Mouse (Mus musculus) limb, embryonic 15.5 days (tissue): Measurements from ENCODE around the gene Arhgef25. TPM values are rescaled to one million over a fixed set of nuclear protein-coding genes. Genes with fewer than 3 reads are reported as not detected.
A peak's percentile ranks its signal among the peaks of the same experiment; 100 is the strongest.
"Not testable (repeated sequence)": the region's sequence is repeated elsewhere in the genome, so short reads cannot be mapped to it uniquely, and the experiment has no call there.

Experiments used
- ATAC-seq: fragments of 200-750 bp; cut with Nextera tagmentation; 2 replicates; pipeline ENCODE4 v1.8.0; 2017; ENCODE audit warnings: low read depth, moderate TSS enrichment; ENCODE audit not compliant: insufficient number of reproducible peaks, low FRiP score, low TSS enrichment
- H3K27ac ChIP-seq: fragments of 300-500 bp; sonication (generic); 2 replicates; pipeline ENCODE4 v1.5.1; 2015; ENCODE audit warnings: moderate library complexity, mild to moderate bottlenecking, inconsistent platforms
- H3K27me3 ChIP-seq: fragments of 300-500 bp; sonication (generic); 2 replicates; pipeline ENCODE4 v1.6.1; 2015; ENCODE audit warnings: inconsistent platforms
- H3K36me3 ChIP-seq: fragments of 300-500 bp; sonication (generic); 2 replicates; pipeline ENCODE4 v1.6.1; 2015; ENCODE audit warnings: inconsistent platforms
- H3K4me1 ChIP-seq: fragments of 300-500 bp; sonication (generic); 2 replicates; pipeline ENCODE4 v1.6.1; 2015; ENCODE audit warnings: inconsistent platforms
- H3K4me2 ChIP-seq: fragments of 300-500 bp; sonication (generic); 2 replicates; pipeline ENCODE4 v1.6.1; 2015; ENCODE audit warnings: mild to moderate bottlenecking, inconsistent platforms
- H3K4me3 ChIP-seq: fragments of 300-500 bp; sonication (generic); 2 replicates; pipeline ENCODE4 v1.5.1; 2015; ENCODE audit warnings: mild to moderate bottlenecking, inconsistent platforms
- H3K9ac ChIP-seq: fragments of 300-500 bp; sonication (generic); 2 replicates; pipeline ENCODE4 v1.6.1; 2015; ENCODE audit warnings: inconsistent platforms
- H3K9me3 ChIP-seq: fragments of 300-500 bp; sonication (generic); 2 replicates; pipeline ENCODE4 v1.6.1; 2016; ENCODE audit warnings: inconsistent platforms
- WGBS: fragments of 180-500 bp; shearing (Covaris S2); methylation state at CpG from one replicate; pipeline ENCODE4 v1.1.7; 2015; 5-methylcytosine and 5-hydroxymethylcytosine counted together
- polyA plus RNA-seq: library from polyadenylated mRNA; unstranded; fragments of >200 nt; fragmentation: Nextera tagmentation; extraction: Ambion mirVana; gene quantifications from 2 replicates; pipeline ENCODE4 v1.2.1, GENCODE M21; 2015

Gene Arhgef25
- polyA plus RNA-seq, 1 experiment from 2014 or later, result 118 TPM

GRCm38 (mm10) chr10:127170837-127171272 is 19.0 kb downstream of the Arhgef25 start:
- no peak overlapping the region for H3K9ac ChIP-seq
- H3K27me3 ChIP-seq, result peaks cover 73% of the 10 kb centered on the region
- no peaks in the 10 kb centered on the region for H3K36me3 ChIP-seq
- no peak for ATAC-seq
- no peak overlapping the region for H3K27ac ChIP-seq
- H3K4me1 ChIP-seq, result peaks cover 30% of the 10 kb centered on the region
- H3K9me3 ChIP-seq, result no peaks in the 10 kb centered on the region
- WGBS, result under 1% methylated on average over 28 of the region's 29 CpGs
- H3K4me2 ChIP-seq, result peak overlapping the region; percentile 70
- peak overlapping the region; percentile 43 for H3K4me3 ChIP-seq

DNA sequence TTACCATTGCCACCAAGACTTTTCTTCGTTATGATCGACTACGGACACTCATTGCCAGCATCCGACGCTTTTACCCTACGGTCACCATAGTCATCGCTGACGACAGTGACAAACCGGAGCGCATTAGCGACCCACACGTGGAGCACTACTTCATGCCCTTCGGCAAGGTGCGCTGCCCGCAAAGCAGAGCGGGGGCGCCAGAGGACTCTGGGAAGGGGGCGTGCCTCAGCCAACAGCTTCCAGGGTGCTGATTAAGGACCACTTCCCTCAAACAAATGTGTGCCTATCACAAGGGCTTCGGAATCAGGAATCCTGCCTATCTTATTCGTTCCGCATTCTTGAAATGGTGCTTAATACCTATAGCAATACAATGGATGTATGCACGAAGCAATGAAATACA is 19.9 kb downstream of the Arhgef25 start:
- H3K4me2 ChIP-seq, result peak overlapping the region; percentile 70
- peaks cover 80% of the 10 kb centered on the region for H3K27me3 ChIP-seq
- H3K9me3 ChIP-seq, result no peaks in the 10 kb centered on the region
- WGBS, result 5% methylated on average over 22 of the region's 22 CpGs
- H3K36me3 ChIP-seq, result no peaks in the 10 kb centered on the region
- no peak for ATAC-seq
- H3K4me1 ChIP-seq, result peaks cover 38% of the 10 kb centered on the region
- H3K4me3 ChIP-seq, result peak overlapping the region; percentile 43
- H3K9ac ChIP-seq, result no peak overlapping the region
- no peak overlapping the region for H3K27ac ChIP-seq

DNA sequence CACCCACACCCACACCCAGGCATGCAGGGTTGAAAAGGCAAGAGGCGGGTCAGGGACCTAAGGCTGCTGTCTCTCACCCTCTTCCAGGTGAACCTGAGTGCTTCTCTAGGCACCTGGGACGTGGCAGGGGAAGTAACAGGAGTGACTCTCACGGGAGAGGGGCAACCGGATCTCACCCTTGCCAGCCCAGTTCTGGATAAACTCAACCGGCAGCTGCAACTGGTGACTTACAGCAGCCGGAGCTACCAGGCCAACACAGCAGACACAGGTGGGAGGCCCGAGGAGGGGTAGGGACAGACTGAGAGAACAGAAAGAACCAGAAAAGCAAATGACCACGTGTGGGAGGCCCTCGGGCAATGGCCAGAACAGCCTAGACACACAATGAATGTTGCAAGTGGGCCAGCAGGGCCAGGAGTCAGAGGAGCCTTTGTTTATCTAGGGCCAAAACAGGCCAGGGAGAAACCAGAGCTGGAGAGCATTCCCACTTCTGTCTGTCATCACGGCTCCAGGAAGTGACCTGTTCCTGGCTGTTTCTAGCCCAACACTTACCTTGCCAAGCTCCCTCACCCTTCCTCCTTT is 22.2 kb downstream of the Arhgef25 start:
- no peak overlapping the region for H3K27ac ChIP-seq
- no peak overlapping the region for H3K4me2 ChIP-seq
- no peak for ATAC-seq
- peaks cover 79% of the 10 kb centered on the region for H3K27me3 ChIP-seq
- WGBS, result 30% methylated on average over 10 of the region's 10 CpGs
- H3K36me3 ChIP-seq, result no peaks in the 10 kb centered on the region
- H3K4me1 ChIP-seq, result peaks cover 45% of the 10 kb centered on the region
- no peak overlapping the region for H3K4me3 ChIP-seq
- H3K9ac ChIP-seq, result no peak overlapping the region
- H3K9me3 ChIP-seq, result no peaks in the 10 kb centered on the region

DNA sequence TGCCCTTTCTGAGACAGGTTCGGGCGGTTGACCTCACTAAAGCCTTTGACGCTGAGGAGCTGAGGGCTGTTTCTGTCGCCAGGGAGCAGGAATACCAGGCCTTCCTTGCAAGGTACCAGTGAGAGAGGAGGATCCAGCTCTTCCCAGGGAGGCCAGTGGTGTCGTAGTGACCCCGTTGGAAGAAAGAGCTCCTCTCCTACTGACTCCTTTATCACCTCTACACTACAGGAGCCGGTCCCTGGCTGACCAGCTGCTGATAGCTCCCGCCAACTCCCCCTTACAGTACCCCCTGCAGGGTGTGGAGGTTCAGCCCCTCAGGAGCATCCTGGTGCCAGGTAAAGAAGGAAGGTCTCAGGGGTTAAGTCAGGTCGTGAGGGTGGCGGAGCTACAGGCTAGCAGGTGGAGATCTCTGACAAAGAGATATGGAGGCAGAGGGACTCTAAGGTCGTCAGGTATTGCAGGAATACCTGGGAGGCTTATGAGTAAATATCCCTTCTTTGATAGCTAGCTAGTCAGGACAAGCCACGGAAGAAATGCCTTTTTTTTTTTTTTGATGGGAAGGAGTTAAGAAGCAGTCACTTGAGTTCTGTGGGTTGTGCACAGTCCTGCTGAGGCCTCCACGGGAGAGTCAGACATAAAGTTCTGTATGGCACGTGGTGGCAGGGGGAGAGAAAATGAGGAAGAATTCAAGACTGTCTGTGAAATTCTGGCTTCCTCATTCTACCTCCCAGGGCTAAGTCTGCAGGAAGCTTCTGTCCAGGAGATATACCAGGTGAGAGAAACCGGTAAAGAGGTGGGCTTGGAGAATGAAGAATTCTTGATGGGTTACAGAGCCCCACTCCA is 22.9 kb downstream of the Arhgef25 start:
- H3K36me3 ChIP-seq, result no peaks in the 10 kb centered on the region
- peaks cover 45% of the 10 kb centered on the region for H3K4me1 ChIP-seq
- H3K27ac ChIP-seq, result no peak overlapping the region
- peaks cover 75% of the 10 kb centered on the region for H3K27me3 ChIP-seq
- WGBS, result 30% methylated on average over 15 of the region's 15 CpGs
- peak overlapping the region; percentile 61; the same call in 1 of the 2 replicates for H3K4me3 ChIP-seq
- no peaks in the 10 kb centered on the region for H3K9me3 ChIP-seq
- H3K4me2 ChIP-seq, result peak overlapping the region; percentile 100; the same call in 1 of the 2 replicates
- H3K9ac ChIP-seq, result no peak overlapping the region
- ATAC-seq, result no peak

DNA sequence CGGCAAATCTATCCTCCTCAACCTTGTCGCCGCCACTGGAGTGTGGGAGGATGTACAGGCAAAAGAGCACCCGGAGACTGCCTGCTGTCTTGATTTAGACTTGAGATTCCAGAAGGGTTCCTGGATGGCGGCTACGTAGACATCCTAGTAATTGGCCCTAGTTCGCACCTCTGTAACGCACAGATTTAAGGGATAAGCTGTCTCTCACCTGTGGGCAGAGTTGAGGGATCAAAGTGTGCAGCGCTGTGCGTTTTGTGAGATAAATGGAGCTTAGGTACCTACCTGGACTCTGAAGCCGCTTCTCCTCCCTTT is 23.5 kb downstream of the Arhgef25 start:
- 7% methylated on average over 11 of the region's 11 CpGs for WGBS
- H3K4me3 ChIP-seq, result peak overlapping the region; percentile 61
- H3K36me3 ChIP-seq, result no peaks in the 10 kb centered on the region
- H3K9ac ChIP-seq, result no peak overlapping the region
- peak overlapping the region; percentile 100 for H3K4me2 ChIP-seq
- no peak for ATAC-seq
- H3K4me1 ChIP-seq, result peaks cover 41% of the 10 kb centered on the region
- no peaks in the 10 kb centered on the region for H3K9me3 ChIP-seq
- peaks cover 69% of the 10 kb centered on the region for H3K27me3 ChIP-seq
- no peak overlapping the region for H3K27ac ChIP-seq

DNA sequence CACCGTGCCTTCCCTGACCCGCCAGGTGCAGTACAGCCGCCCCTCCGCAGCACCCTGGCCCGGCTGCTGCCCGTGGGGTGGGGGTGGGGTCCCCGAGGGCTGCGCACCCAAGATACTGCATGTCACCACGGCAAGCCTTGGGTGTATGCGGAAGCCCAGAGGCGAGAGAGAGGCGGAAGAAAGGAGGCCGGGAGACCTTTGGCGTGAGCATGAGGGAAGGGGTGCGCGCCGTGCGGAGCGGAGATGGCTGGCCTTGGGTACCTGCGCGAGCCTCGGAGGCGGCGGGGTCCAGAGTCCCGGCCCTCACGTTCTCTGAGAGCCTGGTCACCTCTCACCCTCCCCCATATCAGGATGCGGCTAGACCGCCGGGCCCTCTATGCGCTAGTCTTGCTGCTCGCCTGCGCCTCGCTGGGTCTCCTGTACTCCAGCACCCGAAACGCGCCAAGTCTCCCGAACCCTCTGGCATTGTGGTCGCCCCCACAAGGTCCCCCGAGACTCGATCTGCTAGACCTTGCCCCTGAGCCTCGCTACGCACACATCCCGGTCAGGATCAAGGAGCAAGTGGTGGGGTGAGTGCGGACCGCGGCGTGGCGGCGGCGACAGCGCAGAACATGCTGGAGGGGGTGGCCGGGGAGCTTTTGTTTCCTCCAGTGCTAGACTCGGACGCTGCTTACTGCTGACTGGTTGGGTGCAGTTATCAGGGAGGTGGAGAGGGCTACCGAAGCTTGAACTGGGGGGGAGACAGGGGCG is 24.1 kb downstream of the Arhgef25 start:
- H3K27ac ChIP-seq, result no peak overlapping the region
- H3K4me1 ChIP-seq, result peaks cover 36% of the 10 kb centered on the region
- peak overlapping the region; percentile 65 for H3K9ac ChIP-seq
- no peaks in the 10 kb centered on the region for H3K36me3 ChIP-seq
- H3K4me3 ChIP-seq, result peak overlapping the region; percentile 61
- no peaks in the 10 kb centered on the region for H3K9me3 ChIP-seq
- H3K4me2 ChIP-seq, result peak overlapping the region; percentile 100
- H3K27me3 ChIP-seq, result peaks cover 64% of the 10 kb centered on the region
- ATAC-seq, result peak; percentile 42; the same call in 1 of the 2 replicates
- WGBS, result under 1% methylated on average over 56 of the region's 56 CpGs

- Histone ChIP-seq H3K36me3 (no peaks in the 10 kb centered on the region), H3K9me3 (no peaks in the 10 kb centered on the region), H3K4me1 (peaks cover 31% of the 10 kb centered on the region), H3K9ac (peak overlapping the region; percentile 65), H3K4me3 (peak overlapping the region; percentile 61), H3K4me2 (peak overlapping the region; percentile 100), H3K27me3 (peaks cover 58% of the 10 kb centered on the region), H3K27ac (no peak overlapping the region)
- peak; percentile 46 for ATAC-seq
- WGBS, result under 1% methylated on average over 42 of the region's 42 CpGs
Measured at GRCm38 (mm10) chr10:127165354-127165653, 24.6 kb downstream of the Arhgef25 start.

DNA sequence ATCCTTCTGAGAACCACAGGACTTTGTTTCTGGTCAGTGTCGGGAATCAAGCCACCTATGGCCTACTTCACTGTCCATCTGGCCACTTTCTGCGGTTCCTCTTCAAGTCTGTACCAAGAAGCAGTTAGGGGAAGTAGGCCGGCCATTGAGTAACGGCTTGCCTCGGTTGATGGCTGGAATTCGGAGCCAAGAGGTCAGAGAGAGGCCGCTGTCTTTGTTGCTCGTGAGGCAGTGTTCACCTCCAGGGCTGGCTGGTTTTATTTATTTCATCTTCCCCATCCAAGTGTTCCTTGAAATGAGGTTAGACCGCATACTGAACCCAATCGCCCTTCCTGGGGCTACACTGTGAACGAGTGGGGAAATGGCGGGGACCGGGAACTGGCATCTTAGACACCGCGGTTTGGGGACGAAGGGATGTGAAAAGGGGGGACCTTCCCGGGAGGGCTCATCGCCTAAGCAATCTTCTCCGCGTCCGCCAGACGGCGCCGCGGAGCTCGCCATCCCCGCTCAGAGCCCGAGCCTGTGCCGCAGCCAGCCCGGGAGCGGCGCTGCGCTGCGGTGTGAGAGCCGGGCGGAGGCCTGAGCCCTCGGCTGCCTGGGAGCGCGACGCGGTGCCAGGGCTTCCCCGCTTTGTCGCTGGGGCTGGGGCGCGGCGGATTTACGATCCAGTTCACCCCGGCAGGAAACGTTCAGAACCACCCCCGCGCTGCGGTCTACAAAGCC is 25.1 kb downstream of the Arhgef25 start, which contains the start of gene B4galnt1:
Gene B4galnt1, plus strand, starts transcription at position 595 of the 723 bp plus-strand sequence.
- peak within 1 kb of the TSS; percentile 100 for H3K4me2 ChIP-seq
- no peak within 1 kb of the TSS for H3K27ac ChIP-seq
- 3% methylated on average over 52 of the region's 52 CpGs for WGBS
- peaks cover 53% of the 10 kb centered on the region for H3K27me3 ChIP-seq
- no peaks in the 10 kb centered on the region for H3K9me3 ChIP-seq
- H3K4me1 ChIP-seq, result peaks cover 25% of the 10 kb centered on the region
- H3K36me3 ChIP-seq, result no peaks in the 10 kb centered on the region
- peak; percentile 74 for ATAC-seq
- H3K4me3 ChIP-seq, result peak within 1 kb of the TSS; percentile 61
- peak within 1 kb of the TSS; percentile 65 for H3K9ac ChIP-seq

GRCm38 (mm10) chr10:127164190-127164589 is 25.7 kb downstream of the Arhgef25 start:
- H3K9ac ChIP-seq, result no peak overlapping the region
- no peak overlapping the region for H3K4me3 ChIP-seq
- ATAC-seq, result no peak
- no peaks in the 10 kb centered on the region for H3K36me3 ChIP-seq
- no peak overlapping the region for H3K27ac ChIP-seq
- peaks cover 47% of the 10 kb centered on the region for H3K27me3 ChIP-seq
- peaks cover 25% of the 10 kb centered on the region for H3K4me1 ChIP-seq
- no peak overlapping the region for H3K4me2 ChIP-seq
- no peaks in the 10 kb centered on the region for H3K9me3 ChIP-seq
- WGBS, result 90% methylated on average over 4 of the region's 4 CpGs

- H3K27ac ChIP-seq, H3K36me3 ChIP-seq, ATAC-seq, H3K4me2 ChIP-seq, H3K4me3 ChIP-seq, H3K9ac ChIP-seq, H3K9me3 ChIP-seq: not testable (repeated sequence)
- WGBS, result 46% methylated on average over 7 of the region's 7 CpGs
- peaks cover 35% of the 10 kb centered on the region for H3K27me3 ChIP-seq
- peaks cover 25% of the 10 kb centered on the region for H3K4me1 ChIP-seq
Measured at GRCm38 (mm10) chr10:127162771-127163261, 27.1 kb downstream of the Arhgef25 start.

GRCm38 (mm10) chr10:127160728-127161127 is 29.2 kb downstream of the Arhgef25 start:
- Histone ChIP-seq H3K4me1 (peaks cover 14% of the 10 kb centered on the region), H3K9ac (no peak overlapping the region), H3K36me3 (no peaks in the 10 kb centered on the region), H3K27ac (no peak overlapping the region), H3K4me3 (no peak overlapping the region), H3K9me3 (no peaks in the 10 kb centered on the region), H3K27me3 (peaks cover 14% of the 10 kb centered on the region), H3K4me2 (no peak overlapping the region)
- 74% methylated on average over 3 of the region's 3 CpGs for WGBS
- ATAC-seq, result no peak
